Mouse (Mus musculus) stomach, postnatal 0 days (tissue): ENCODE data around the gene Col18a1.

Experiments used
- CTCF ChIP-seq: IDR thresholded peaks from 2 replicates; pipeline ENCODE4 v1.5.1; 2016; ENCODE audit warnings: antibody characterized with exemption, low read depth, mild to moderate bottlenecking, moderate library complexity
- EP300 ChIP-seq: optimal IDR thresholded peaks from 2 replicates; pipeline ENCODE3; 2016; ENCODE audit warnings: antibody characterized with exemption

- TF ChIP-seq CTCF (no peak), EP300 (no peak)
These were observed 44.3 kb upstream of the Col18a1 start for GRCm38 (mm10) chr10:77210666-77211065.
